Mouse (Mus musculus): Measurements from ENCODE around the gene Esp3.
"Not testable (repeated sequence)": the region's sequence is repeated elsewhere in the genome, so short reads cannot be mapped to it uniquely, and the experiment has no call there.

Esp3 gene

DNA sequence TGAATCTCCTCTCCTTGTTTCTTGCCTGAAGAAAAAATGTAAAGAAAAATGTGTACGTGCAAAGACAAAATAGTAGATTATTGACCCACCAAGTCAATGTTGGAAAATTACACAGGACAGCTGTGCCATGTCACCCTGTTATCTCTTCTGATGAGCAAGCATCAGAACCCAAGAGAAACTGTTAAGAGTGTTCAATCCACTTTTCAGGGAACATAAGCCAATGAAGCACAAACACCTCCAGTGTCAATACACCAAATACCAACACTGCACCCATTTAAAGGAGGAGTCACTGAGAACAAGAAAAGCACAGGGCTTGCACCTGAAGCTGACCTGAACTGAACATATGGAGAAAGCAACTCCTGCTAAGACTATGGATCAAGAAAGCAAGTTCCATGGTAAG is at the start of gene Esp3:
Esp3 (plus strand) TSS at position 301 of the 400 bp plus-strand sequence.
- not testable (repeated sequence) for DNase-seq

DNA sequence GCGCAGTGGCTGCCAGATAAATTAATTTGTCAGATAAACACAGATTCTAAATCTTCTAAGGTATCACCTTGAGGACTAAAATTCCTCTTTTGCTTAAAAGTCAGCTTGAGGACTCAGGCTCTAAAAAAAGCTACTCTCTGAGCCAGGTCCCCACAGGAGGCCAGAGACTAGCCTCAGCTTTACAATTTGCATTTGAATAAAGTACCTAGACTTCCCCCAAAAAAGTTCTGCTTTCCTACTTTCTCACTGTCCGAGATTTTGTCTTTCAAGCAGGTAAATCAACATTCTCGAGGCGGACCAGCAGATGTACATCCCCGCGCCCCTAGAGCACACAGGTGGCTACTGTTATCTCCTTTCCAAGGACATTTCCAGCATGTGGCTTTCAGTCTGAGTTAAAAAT is 48.0 kb upstream of the Esp3 start:
- not testable (repeated sequence) for DNase-seq

DNA sequence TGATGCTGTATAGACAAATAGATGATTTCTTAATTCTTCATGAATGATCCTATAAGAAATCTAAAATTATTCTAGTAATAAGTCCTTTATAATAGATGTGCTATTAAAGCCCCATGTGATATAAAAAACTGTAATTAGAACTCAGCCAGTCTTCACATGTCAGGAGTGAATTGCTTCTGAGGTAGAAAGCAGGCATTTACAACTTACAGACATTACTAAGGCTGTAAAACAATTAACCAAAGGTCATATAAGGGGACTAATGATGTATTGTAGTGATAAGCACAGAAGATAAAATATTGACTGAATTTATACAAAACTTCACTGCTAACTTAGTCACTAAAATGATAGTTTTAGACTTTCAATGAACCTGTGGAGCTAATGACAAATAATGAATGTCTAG is 40.6 kb upstream of the Esp3 start:
- DNase-seq: no peak

DNA sequence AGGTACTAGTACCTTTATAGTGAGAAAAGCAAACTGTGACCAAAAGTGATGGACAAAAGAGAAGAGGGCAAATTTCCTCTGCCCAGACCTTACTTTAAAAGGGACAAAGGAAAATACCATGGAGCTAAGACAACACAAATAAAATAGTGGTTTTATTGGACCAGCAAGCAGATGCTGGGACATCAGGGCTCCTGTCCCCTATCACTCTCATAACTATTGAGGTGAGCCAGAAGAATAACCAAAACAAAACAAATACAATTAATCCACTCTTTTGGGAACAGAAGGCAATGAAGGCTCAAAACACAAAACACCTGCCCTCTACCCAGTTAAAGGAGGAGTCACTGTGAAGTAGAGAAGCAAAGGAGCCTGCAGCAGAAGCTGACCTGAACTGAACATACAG is 33.6 kb upstream of the Esp3 start, which contains the start of gene Esp4:
Esp4 (plus strand) TSS at position 301 of the 400 bp plus-strand sequence.
- no peak for DNase-seq

DNA sequence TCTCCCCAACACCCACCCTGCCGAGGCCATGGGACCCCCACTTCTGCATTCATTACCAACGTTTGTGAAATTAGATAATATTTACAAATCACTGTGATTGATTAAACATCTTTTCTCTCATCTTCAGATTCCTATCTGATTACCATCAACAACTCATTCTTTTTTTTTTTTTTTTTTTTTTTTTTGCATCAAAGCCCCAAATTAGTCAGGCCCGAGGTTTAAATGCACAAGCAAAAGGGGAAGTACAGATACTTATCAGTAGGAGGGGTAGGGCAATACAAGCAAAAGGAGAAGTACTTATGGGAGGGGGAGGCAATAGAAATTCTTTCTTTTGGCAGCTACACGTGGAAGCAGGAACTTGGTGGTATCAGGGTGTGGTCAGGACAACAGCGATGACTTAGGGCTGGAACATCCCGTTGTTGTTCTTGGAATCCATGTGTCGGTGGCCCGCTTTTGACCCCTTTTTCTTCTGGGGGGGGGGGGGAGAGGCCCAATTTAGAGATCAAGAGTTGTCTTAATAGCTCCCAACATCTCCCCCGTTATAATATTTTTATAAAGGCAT is 30.3 kb downstream of the Esp3 start:
- not testable (repeated sequence) for DNase-seq

- DNase-seq: not testable (repeated sequence)
These were observed 31.4 kb downstream of the Esp3 start for GRCm38 (mm10) chr17:40663161-40663811.

Measured in kidney, adult 11 months (tissue).